Mouse (Mus musculus): ENCODE measurements at regions not wholly inside any gene's neighbourhood (a gene's known extent, or its start where the extent isn't known, plus 50 kb on each side); places are given as distances from the start of the nearest gene placed in this dataset.

DNA sequence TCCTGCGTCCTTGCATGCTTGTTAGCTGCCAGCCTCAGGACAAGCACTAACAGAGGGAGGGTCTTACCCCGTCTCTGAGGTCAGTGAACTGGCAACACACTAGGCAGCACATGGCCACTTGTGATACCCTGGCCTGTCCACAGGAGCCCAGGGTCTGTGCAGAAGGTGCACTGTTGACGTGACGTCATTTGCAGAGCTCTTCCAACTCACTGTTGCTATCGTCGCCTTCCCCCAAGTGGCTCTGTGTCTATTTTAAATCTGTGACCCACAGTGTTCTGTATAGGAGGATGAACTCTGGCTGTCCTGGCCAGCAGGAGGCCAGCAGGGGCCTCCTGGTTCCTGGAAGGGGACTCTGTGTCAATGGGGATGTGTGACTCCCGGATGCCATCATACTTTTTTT, 120.1 kb upstream of the Smad3 start:
- no peak overlapping the region for H3K4me3 ChIP-seq
- 43% methylated on average over 7 of the region's 7 CpGs for WGBS
- no peaks in the 10 kb centered on the region for H3K9me3 ChIP-seq (replicated peaks)
- H3K27ac ChIP-seq (ENCODE audit: poor library complexity, severe bottlenecking): peak overlapping the region; percentile 84
- peaks cover 39% of the 10 kb centered on the region for H3K4me1 ChIP-seq (replicated peaks)
- peak; percentile 46 for ATAC-seq (ENCODE audit: insufficient number of reproducible peaks, low FRiP score)
- no peaks in the 10 kb centered on the region for H3K27me3 ChIP-seq (replicated peaks)
- H3K36me3 ChIP-seq: no peaks in the 10 kb centered on the region
- no peak overlapping the region; the same call in 1 of the 2 replicates for H3K4me2 ChIP-seq
- no peak overlapping the region for H3K9ac ChIP-seq

DNA sequence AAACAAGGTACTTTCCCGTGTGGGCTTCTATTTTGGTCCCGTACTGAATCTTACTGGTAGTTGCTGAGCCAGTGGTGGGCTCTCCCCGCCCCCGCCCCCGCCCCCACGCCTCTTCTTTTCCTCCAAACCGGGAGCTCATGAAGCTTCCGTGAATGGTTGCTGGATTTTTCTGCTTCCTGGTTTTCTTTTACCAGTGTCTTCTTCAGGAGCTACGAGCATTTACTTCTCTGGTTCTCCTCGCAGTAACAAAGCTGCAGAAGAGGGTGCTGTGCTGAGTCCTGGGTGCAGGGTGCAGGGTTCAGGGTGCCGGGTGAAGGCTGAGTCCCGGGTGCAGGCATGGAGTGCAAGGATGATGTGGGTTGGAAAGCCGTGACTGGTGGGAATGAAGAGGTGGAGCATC, 119.1 kb upstream of the Smad3 start:
- 0 out of 2 replicates have a peak overlapping the region, but pooled peaks have one; percentile 28 for H3K9ac ChIP-seq
- H3K36me3 ChIP-seq: no peaks in the 10 kb centered on the region
- no peaks in the 10 kb centered on the region for H3K27me3 ChIP-seq (replicated peaks)
- H3K9me3 ChIP-seq (replicated peaks): no peaks in the 10 kb centered on the region
- 19% methylated on average over 13 of the region's 13 CpGs for WGBS
- H3K4me2 ChIP-seq: peak overlapping the region; percentile 50
- ATAC-seq (ENCODE audit: insufficient number of reproducible peaks, low FRiP score): no peak
- H3K4me3 ChIP-seq: no peak overlapping the region
- H3K4me1 ChIP-seq (replicated peaks): peaks cover 39% of the 10 kb centered on the region
- H3K27ac ChIP-seq (ENCODE audit: poor library complexity, severe bottlenecking): peak overlapping the region; percentile 84; the same call in 1 of the 2 replicates

DNA sequence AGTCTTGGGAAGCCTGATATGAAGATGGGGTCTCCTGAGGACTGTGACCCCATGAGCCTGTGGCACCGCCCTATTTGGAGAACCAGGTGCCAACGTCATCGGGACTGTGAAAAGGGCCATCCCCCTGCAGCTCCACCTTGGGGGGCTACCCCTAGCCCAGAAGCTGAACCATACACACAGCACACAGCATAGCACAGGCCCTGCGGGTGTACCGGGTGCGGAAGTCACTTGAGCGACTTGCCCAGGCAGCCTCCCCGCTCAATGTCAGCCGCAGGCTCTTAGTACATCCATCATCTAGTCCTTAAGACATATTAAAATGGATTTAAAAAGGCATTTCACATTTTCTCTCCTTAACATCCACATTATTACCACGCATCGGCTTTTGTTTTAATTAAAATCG, 118.2 kb upstream of the Smad3 start:
- Histone ChIP-seq H3K27ac (ENCODE audit: poor library complexity, severe bottlenecking) (no peak overlapping the region), H3K36me3 (no peaks in the 10 kb centered on the region), H3K4me3 (no peak overlapping the region), H3K4me2 (no peak overlapping the region), H3K27me3 (replicated peaks) (no peaks in the 10 kb centered on the region), H3K4me1 (replicated peaks) (peaks cover 39% of the 10 kb centered on the region), H3K9ac (no peak overlapping the region), H3K9me3 (replicated peaks) (no peaks in the 10 kb centered on the region)
- WGBS: 89% methylated on average over 12 of the region's 12 CpGs
- no peak for ATAC-seq (ENCODE audit: insufficient number of reproducible peaks, low FRiP score)

DNA sequence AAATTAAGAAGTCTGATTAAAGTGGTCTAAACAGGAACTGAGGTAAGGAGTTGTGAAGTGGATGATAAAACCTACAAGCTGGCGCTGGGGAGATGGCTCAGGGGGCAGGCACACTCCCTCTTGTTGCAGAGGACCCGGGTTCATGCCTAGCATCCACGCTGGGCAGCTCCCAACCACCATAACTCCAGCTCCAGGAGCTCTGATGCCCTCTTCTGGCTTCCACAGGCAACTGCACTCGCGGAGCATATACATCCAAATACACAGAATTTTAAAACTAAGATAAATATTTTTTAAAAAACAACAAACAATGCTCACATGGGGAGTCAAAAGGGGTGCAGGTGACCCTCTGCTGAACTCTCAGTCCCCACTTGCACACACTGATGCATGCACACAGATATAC, 117.4 kb upstream of the Smad3 start:
- H3K4me3 ChIP-seq: no peak overlapping the region
- H3K27me3 ChIP-seq (replicated peaks): no peaks in the 10 kb centered on the region
- no peak overlapping the region for H3K27ac ChIP-seq (ENCODE audit: poor library complexity, severe bottlenecking)
- peaks cover 5% of the 10 kb centered on the region for H3K9me3 ChIP-seq (replicated peaks)
- H3K9ac ChIP-seq: no peak overlapping the region
- no peak overlapping the region for H3K4me2 ChIP-seq
- no peak for ATAC-seq (ENCODE audit: insufficient number of reproducible peaks, low FRiP score)
- H3K4me1 ChIP-seq (replicated peaks): peaks cover 34% of the 10 kb centered on the region
- no peaks in the 10 kb centered on the region for H3K36me3 ChIP-seq
- WGBS: 84% methylated on average over 5 of the region's 5 CpGs

DNA sequence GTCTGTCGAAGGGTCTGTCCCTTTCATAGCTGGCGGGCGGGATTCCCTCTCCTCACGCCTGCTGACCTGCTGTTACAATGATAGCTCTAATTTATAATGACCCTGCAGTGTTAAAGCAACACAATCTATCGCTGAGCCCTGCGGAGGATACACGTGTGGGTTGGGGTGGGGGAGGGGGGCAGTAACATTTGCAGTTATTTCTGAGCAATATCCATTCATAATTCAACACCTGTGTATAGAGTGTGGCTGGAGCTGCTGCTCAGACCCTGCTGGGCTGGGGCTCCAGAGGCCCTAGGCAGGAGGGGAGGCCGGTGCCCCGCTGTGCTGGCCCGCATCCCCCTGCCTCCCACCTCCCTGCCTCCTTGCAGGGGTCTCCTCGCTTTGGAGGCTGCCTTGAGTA, 106.6 kb upstream of the Smad3 start:
- Histone ChIP-seq H3K9me3 (replicated peaks) (peaks cover 5% of the 10 kb centered on the region), H3K27ac (ENCODE audit: poor library complexity, severe bottlenecking) (no peak overlapping the region), H3K4me2 (no peak overlapping the region), H3K27me3 (replicated peaks) (no peaks in the 10 kb centered on the region), H3K4me1 (replicated peaks) (peaks cover 24% of the 10 kb centered on the region), H3K36me3 (no peaks in the 10 kb centered on the region), H3K9ac (no peak overlapping the region), H3K4me3 (no peak overlapping the region)
- ATAC-seq (ENCODE audit: insufficient number of reproducible peaks, low FRiP score): no peak
- WGBS: 64% methylated on average over 11 of the region's 11 CpGs

DNA sequence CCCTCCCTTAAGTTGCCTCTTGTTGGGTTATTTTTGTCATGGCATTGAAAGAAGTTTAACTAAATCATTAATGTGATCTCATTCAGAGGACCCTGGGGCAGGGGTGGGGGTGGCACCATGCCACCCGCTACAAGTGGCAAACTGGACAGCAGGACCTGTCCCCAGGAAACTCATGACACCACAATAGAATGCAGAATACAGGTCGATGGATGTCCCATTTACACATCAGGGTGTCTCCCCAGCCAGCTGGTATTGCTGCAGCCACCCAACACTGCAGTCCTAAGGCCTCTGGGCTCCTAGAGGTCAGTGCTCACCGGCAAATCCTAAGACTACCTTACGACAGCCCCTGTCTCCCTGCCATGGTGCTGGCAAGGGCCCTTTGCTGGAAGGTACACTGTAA, 105.5 kb upstream of the Smad3 start:
- H3K4me1 ChIP-seq (replicated peaks): peaks cover 24% of the 10 kb centered on the region
- no peak overlapping the region for H3K9ac ChIP-seq
- WGBS: 76% methylated on average over 4 of the region's 4 CpGs
- H3K27ac ChIP-seq (ENCODE audit: poor library complexity, severe bottlenecking): no peak overlapping the region
- ATAC-seq (ENCODE audit: insufficient number of reproducible peaks, low FRiP score): no peak
- no peaks in the 10 kb centered on the region for H3K36me3 ChIP-seq
- no peak overlapping the region for H3K4me3 ChIP-seq
- H3K4me2 ChIP-seq: no peak overlapping the region
- H3K27me3 ChIP-seq (replicated peaks): no peaks in the 10 kb centered on the region
- peaks cover 5% of the 10 kb centered on the region for H3K9me3 ChIP-seq (replicated peaks)

DNA sequence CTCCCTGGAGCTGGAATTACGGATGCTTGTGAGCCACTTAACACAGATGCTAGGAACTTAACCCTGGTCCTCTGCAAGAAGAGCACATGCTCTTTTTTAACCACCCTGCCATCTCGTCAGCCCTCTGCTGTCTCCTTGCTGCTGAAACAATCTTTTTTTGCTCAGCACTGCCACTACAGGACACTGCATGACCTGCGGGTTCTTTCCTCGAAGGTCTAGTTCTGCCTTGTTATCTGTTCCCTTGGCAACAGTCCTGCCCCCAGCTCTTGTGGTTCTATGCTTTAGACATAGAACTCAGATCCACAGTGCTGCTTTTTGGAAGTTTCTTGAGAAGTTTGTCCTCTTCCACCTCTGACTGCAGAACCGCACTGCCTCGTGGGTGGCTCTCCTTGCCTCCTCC, 104.6 kb upstream of the Smad3 start:
- Histone ChIP-seq H3K27me3 (replicated peaks) (no peaks in the 10 kb centered on the region), H3K4me3 (no peak overlapping the region), H3K9ac (no peak overlapping the region), H3K4me1 (replicated peaks) (peaks cover 24% of the 10 kb centered on the region), H3K9me3 (replicated peaks) (peaks cover 5% of the 10 kb centered on the region), H3K4me2 (no peak overlapping the region), H3K36me3 (no peaks in the 10 kb centered on the region), H3K27ac (ENCODE audit: poor library complexity, severe bottlenecking) (no peak overlapping the region)
- 37% methylated on average over 6 of the region's 6 CpGs for WGBS
- no peak for ATAC-seq (ENCODE audit: insufficient number of reproducible peaks, low FRiP score)

DNA sequence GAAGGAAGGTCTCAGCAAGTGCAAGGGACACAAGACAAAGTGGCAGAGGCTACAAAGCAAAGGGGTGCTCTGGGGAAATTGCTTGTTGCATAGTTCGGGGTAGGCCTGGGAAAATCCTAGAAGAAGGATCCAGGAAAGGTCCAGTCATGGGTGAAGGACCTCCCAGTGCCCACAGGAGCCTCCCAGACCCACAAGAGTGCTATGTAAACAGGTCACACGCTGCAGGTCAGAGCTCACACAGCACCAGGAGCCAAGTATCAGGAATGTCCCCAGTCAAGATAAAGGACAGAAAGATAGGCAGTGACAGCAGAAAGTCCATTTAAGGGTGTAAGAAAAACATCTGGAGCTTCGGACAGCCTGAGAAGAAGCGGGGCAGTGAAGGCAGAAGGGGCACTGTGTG, 103.6 kb upstream of the Smad3 start:
- no peak for ATAC-seq (ENCODE audit: insufficient number of reproducible peaks, low FRiP score)
- no peak overlapping the region for H3K4me2 ChIP-seq
- H3K4me1 ChIP-seq (replicated peaks): peaks cover 29% of the 10 kb centered on the region
- no peak overlapping the region for H3K9ac ChIP-seq
- 31% methylated on average over 4 of the region's 4 CpGs for WGBS
- H3K27me3 ChIP-seq (replicated peaks): no peaks in the 10 kb centered on the region
- no peak overlapping the region for H3K4me3 ChIP-seq
- H3K9me3 ChIP-seq (replicated peaks): peaks cover 5% of the 10 kb centered on the region
- H3K36me3 ChIP-seq: no peaks in the 10 kb centered on the region
- no peak overlapping the region for H3K27ac ChIP-seq (ENCODE audit: poor library complexity, severe bottlenecking)

DNA sequence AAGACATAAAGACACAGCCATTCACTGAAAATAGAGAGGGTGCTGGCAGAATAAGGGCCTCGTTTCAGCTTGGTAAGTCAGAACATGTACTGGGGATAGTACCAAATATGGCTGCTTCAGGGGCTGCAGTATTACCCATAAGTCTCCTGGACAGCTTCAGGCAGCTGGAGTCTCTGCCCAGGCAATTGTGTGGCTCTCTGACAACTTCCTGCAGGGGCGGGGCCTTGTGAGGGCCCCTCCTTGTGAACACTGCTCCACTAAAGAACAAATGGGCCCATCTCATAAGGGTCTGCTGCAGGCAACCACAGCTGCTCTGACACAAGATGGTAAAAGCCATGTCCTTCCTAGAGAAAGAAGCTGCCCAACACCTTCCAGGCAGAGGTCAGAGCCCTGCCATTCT, 102.4 kb upstream of the Smad3 start:
- H3K4me3 ChIP-seq: no peak overlapping the region
- H3K27me3 ChIP-seq (replicated peaks): no peaks in the 10 kb centered on the region
- H3K9me3 ChIP-seq (replicated peaks): no peaks in the 10 kb centered on the region
- no peaks in the 10 kb centered on the region for H3K36me3 ChIP-seq
- 84% methylated on average over 2 of the region's 2 CpGs for WGBS
- no peak overlapping the region for H3K9ac ChIP-seq
- H3K4me2 ChIP-seq: no peak overlapping the region
- ATAC-seq (ENCODE audit: insufficient number of reproducible peaks, low FRiP score): no peak
- H3K27ac ChIP-seq (ENCODE audit: poor library complexity, severe bottlenecking): no peak overlapping the region
- H3K4me1 ChIP-seq (replicated peaks): peaks cover 32% of the 10 kb centered on the region

DNA sequence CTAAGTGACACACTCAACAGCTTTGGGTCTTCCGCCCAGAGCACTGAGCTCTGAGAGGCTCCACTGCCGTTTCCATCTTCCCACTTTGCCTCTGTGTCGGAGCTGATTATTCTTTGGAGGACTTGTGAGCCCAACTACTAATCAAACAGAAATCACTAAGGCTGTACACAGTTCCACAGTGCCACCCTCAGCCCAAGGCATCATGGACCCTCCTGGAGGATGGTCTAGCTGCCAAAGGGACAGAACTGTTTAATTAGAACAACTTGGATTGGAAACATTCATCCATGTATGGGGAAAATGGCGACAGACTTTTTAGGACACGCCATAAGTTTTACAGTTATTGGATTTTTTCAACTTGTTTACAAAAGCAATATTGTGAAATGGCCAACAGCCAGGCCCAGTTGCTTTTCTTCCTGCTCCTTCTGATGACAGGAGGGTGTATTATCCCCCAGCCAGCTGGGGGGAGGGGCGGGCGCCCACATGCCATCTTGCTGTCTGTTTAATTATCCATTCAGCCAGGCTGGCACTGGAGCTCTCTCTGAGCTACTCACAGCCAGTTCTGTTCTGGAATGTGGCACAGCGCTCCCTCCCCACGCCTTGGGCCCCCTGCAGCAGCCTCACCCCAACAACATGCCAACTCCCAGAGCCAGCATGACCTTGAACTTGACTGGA, 98.4 kb upstream of the Smad3 start:
- H3K4me1 ChIP-seq (replicated peaks): peaks cover 10% of the 10 kb centered on the region; the same call in 1 of the 2 replicates
- H3K27ac ChIP-seq (ENCODE audit: poor library complexity, severe bottlenecking): no peak overlapping the region
- ATAC-seq (ENCODE audit: insufficient number of reproducible peaks, low FRiP score): no peak

DNA sequence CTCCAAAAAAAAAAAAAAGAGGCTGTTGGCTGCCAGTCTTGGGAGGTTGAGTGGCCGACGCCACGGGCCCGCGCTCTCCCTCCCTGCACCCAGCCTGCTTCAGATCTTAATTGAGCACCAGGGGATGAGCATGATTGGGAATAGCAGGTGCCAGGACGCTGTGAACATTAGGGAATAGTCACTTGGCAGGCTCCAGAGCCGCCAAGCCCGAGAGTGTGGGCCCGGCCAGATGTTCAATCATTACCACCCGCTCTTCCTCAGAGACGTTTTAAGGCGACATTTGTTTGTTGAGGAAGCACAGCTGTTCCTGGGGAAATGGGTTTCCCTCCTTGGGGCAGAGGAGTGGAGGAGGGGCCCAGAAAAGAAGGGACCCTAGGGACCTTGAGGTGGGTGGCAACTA, 94.0 kb upstream of the Smad3 start:
- Histone ChIP-seq H3K9me3 (replicated peaks) (no peaks in the 10 kb centered on the region), H3K36me3 (no peaks in the 10 kb centered on the region), H3K9ac (no peak overlapping the region), H3K4me1 (replicated peaks) (peaks cover 7% of the 10 kb centered on the region; the same call in 1 of the 2 replicates), H3K4me3 (no peak overlapping the region), H3K27ac (ENCODE audit: poor library complexity, severe bottlenecking) (no peak overlapping the region), H3K27me3 (replicated peaks) (no peaks in the 10 kb centered on the region), H3K4me2 (no peak overlapping the region)
- ATAC-seq (ENCODE audit: insufficient number of reproducible peaks, low FRiP score): no peak
- 70% methylated on average over 12 of the region's 12 CpGs for WGBS

More for the DNA sequence above, 98.4 kb upstream of the Smad3 start:
- no peak overlapping the region for H3K4me3 ChIP-seq
- no peak overlapping the region for H3K4me2 ChIP-seq
- no peaks in the 10 kb centered on the region for H3K9me3 ChIP-seq (replicated peaks)
- no peaks in the 10 kb centered on the region for H3K36me3 ChIP-seq
- H3K9ac ChIP-seq: no peak overlapping the region
- WGBS: 75% methylated on average over 9 of the region's 9 CpGs
- H3K27me3 ChIP-seq (replicated peaks): no peaks in the 10 kb centered on the region

DNA sequence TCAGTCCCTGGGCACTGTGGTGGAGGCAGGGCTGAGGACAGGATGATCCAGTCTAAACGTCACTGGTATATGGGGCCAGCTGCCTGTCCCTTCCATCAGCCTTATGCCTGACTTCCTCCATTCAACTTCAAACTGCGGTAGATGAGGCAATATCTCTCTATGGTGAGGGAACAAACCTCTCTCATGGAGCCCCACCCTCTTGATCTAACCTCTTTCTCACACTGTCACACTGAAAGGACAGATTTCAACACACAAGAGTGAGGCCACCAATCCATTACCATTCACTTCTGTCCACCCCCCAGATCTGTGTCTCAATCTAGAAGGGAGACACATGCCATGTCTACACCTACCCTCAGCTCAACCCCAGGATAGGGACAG, 92.5 kb upstream of the Smad3 start:
- H3K4me2 ChIP-seq: no peak overlapping the region
- no peaks in the 10 kb centered on the region for H3K36me3 ChIP-seq
- no peaks in the 10 kb centered on the region for H3K9me3 ChIP-seq (replicated peaks)
- no peak overlapping the region for H3K9ac ChIP-seq
- no peak for ATAC-seq (ENCODE audit: insufficient number of reproducible peaks, low FRiP score)
- H3K27me3 ChIP-seq (replicated peaks): no peaks in the 10 kb centered on the region
- 71% methylated on average over 2 of the region's 2 CpGs for WGBS
- no peak overlapping the region for H3K4me3 ChIP-seq
- no peaks in the 10 kb centered on the region for H3K4me1 ChIP-seq (replicated peaks)
- H3K27ac ChIP-seq (ENCODE audit: poor library complexity, severe bottlenecking): no peak overlapping the region
